Mouse (Mus musculus): Measurements from ENCODE around the gene Celf1.

The Celf1 gene

GRCm38 (mm10) chr2:91061849-91062481 is 121.8 kb downstream of the Celf1 start:
- DNase-seq (ENCODE audit: low read depth, low spot score): no peak

- DNase-seq (ENCODE audit: low read depth, low spot score): no peak
These were observed 122.8 kb downstream of the Celf1 start for GRCm38 (mm10) chr2:91062779-91063606.

- DNase-seq (ENCODE audit: low read depth, low spot score): no peak
These were observed 124.0 kb downstream of the Celf1 start for GRCm38 (mm10) chr2:91064211-91064610.

GRCm38 (mm10) chr2:91065544-91065943 is 125.4 kb downstream of the Celf1 start:
- peak; percentile 40 for DNase-seq (ENCODE audit: low read depth, low spot score)

GRCm38 (mm10) chr2:91066455-91066854 is 126.3 kb downstream of the Celf1 start:
- no peak for DNase-seq (ENCODE audit: low read depth, low spot score)

GRCm38 (mm10) chr2:91068162-91068871 is 128.1 kb downstream of the Celf1 start:
- DNase-seq (ENCODE audit: low read depth, low spot score): no peak

- DNase-seq (ENCODE audit: low read depth, low spot score): no peak
These were observed 128.6 kb downstream of the Celf1 start for GRCm38 (mm10) chr2:91068872-91069165.

Data from CD4-positive helper T cell, adult 2 months (primary cell).